Mouse (Mus musculus): Measurements from ENCODE around the gene Tmem107. TPM values are rescaled to one million over a fixed set of nuclear protein-coding genes. Genes with fewer than 3 reads are reported as not detected.

Tmem107 gene
- polyA plus RNA-seq, 1 experiment from 2014 or later, result 29.2 TPM

DNA sequence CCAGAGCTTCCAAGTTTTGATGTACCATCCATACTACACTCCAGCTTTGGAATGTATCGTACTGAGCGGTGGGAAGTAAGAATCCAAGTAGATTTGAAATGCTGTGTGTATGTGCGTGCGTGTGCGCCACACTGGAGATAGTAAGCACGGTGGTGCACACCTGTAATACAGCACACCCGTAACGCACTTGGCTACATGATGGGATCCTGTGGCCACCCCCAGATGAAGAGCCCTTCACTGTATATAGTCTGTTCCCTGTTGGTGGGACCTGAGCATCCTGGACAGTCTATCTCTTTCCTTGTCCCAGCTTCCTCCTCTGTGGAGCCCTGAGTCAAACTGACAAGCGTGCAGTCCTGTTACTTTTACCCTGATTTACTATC lies 24.2 kb upstream of the Tmem107 start:
- Histone ChIP-seq H3K36me3 (no peaks in the 10 kb centered on the region; the same call in 1 of the 2 replicates), H3K4me1 (replicated peaks) (peaks cover 18% of the 10 kb centered on the region), H3K27ac (replicated peaks) (no peak overlapping the region), H3K9ac (peak overlapping the region; percentile 67), H3K4me2 (peak overlapping the region; percentile 90), H3K27me3 (no peaks in the 10 kb centered on the region), H3K4me3 (peak overlapping the region; percentile 63), H3K9me3 (no peaks in the 10 kb centered on the region)
- 17% methylated on average over 9 of the region's 9 CpGs for WGBS
- ATAC-seq (ENCODE audit: low read depth), result no peak

DNA sequence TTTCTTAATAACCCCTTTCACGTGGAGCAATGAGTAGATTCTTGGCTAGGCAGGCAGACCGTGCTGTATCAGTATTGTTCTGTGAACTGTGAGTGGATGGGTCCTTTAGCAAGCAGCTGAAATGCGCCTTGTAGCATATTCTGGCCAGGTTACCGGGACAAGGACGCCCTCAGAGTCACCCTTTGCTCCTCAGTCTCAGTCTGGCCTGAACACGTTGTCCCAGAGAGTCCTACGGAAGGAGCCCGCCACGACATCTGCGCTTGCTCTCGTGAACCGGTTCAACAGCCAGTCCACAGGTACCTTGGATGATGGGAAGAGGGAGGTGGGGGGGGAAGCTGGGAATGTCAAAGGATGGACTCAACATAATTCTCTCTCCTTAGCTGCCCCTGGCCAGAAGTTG lies 23.0 kb upstream of the Tmem107 start:
- Histone ChIP-seq H3K4me3 (no peak overlapping the region), H3K4me2 (peak overlapping the region; percentile 90; the same call in 1 of the 2 replicates), H3K9ac (no peak overlapping the region), H3K27me3 (no peaks in the 10 kb centered on the region), H3K4me1 (replicated peaks) (peaks cover 18% of the 10 kb centered on the region), H3K27ac (replicated peaks) (no peak overlapping the region), H3K36me3 (no peaks in the 10 kb centered on the region; the same call in 1 of the 2 replicates), H3K9me3 (no peaks in the 10 kb centered on the region)
- WGBS, result 93% methylated on average over 12 of the region's 12 CpGs
- no peak for ATAC-seq (ENCODE audit: low read depth)

DNA sequence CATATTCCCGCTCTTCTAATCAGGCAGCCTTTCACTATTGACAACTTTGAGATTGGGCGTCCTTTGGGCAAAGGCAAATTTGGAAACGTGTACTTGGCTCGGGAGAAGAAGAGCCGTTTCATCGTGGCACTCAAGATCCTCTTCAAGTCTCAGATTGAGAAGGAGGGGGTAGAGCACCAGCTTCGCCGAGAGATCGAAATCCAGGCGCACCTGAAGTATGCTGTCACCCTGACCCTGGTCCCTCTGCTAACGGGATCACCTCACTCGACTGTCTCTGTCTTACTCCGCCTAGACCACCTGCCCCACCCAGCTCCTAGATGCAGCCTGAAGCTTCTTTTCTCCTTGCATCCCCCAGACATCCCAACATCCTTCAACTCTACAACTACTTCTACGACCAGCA lies 22.5 kb upstream of the Tmem107 start:
- WGBS, result 94% methylated on average over 14 of the region's 14 CpGs
- ATAC-seq (ENCODE audit: low read depth), result no peak
- H3K36me3 ChIP-seq, result no peaks in the 10 kb centered on the region; the same call in 1 of the 2 replicates
- H3K4me2 ChIP-seq, result no peak overlapping the region
- H3K9ac ChIP-seq, result no peak overlapping the region
- H3K4me1 ChIP-seq (replicated peaks), result peaks cover 18% of the 10 kb centered on the region
- H3K9me3 ChIP-seq, result no peaks in the 10 kb centered on the region
- H3K4me3 ChIP-seq, result no peak overlapping the region
- no peaks in the 10 kb centered on the region for H3K27me3 ChIP-seq
- H3K27ac ChIP-seq (replicated peaks), result no peak overlapping the region

DNA sequence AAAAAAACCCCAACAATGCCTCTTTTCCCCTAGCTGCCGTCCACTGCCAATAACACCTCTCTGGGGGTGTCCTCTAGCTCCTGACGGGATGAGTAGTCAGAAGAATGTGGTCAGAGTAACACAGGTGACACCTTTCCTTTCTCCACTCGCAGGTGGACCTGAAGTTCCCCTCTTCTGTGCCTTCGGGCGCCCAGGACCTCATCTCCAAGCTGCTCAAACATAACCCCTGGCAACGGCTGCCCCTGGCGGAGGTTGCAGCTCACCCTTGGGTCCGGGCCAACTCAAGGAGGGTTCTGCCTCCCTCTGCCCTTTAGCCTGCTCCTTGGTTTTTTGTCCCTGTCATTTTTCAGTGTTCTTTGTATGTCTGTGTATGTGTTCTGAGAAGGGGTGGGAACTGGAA lies 19.9 kb upstream of the Tmem107 start:
- no peak for ATAC-seq (ENCODE audit: low read depth)

GRCm38 (mm10) chr11:69051771-69052170 lies 18.8 kb upstream of the Tmem107 start:
- ATAC-seq (ENCODE audit: low read depth), result no peak
- H3K9me3 ChIP-seq, result no peaks in the 10 kb centered on the region
- H3K27ac ChIP-seq (replicated peaks), result no peak overlapping the region
- H3K27me3 ChIP-seq, result no peaks in the 10 kb centered on the region
- H3K4me2 ChIP-seq, result no peak overlapping the region
- H3K4me1 ChIP-seq (replicated peaks), result peaks cover 6% of the 10 kb centered on the region
- 74% methylated on average over 4 of the region's 4 CpGs for WGBS
- H3K9ac ChIP-seq, result no peak overlapping the region
- no peaks in the 10 kb centered on the region; the same call in 1 of the 2 replicates for H3K36me3 ChIP-seq
- H3K4me3 ChIP-seq, result no peak overlapping the region

More for the DNA sequence above, 19.9 kb upstream of the Tmem107 start:
- Histone ChIP-seq H3K4me3 (no peak overlapping the region), H3K9me3 (no peaks in the 10 kb centered on the region), H3K9ac (no peak overlapping the region), H3K36me3 (no peaks in the 10 kb centered on the region; the same call in 1 of the 2 replicates), H3K27ac (replicated peaks) (no peak overlapping the region), H3K27me3 (no peaks in the 10 kb centered on the region), H3K4me2 (no peak overlapping the region), H3K4me1 (replicated peaks) (peaks cover 16% of the 10 kb centered on the region)
- 84% methylated on average over 8 of the region's 8 CpGs for WGBS

DNA sequence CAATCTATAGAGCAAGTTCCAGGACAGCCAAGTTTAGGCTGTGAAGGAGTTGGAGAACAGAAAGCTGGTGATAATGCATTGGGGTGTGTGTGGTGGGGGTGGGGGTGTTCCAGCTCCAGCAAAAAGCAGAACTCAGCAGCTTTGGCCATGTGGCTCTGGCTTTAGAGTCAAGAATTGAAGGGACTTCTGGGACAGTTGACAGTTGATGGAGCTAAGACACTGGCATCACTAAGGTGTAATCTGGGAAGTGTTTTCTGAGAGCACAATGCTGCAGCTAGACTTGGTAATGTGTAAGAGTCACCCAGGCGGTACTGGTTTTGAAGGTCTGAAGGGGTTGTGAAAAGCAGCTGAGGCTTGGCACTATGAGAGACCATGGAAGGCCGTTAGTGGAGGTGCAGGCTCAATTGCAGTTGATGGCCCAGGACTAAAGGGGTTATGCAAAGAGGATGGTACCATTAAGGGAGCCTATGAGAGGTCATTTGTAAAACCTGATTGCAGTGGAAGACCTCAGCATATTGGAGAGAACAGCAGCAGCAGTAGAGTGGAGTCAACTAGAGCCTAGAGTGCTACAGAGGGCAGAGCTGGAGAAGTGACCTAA lies 17.7 kb upstream of the Tmem107 start:
- Histone ChIP-seq H3K4me3 (no peak overlapping the region), H3K4me2 (no peak overlapping the region), H3K9ac (no peak overlapping the region), H3K36me3 (no peaks in the 10 kb centered on the region; the same call in 1 of the 2 replicates), H3K4me1 (replicated peaks) (peaks cover 4% of the 10 kb centered on the region), H3K9me3 (no peaks in the 10 kb centered on the region), H3K27ac (replicated peaks) (no peak overlapping the region), H3K27me3 (no peaks in the 10 kb centered on the region)
- WGBS, result 58% methylated on average over 2 of the region's 2 CpGs
- ATAC-seq (ENCODE audit: low read depth), result no peak

DNA sequence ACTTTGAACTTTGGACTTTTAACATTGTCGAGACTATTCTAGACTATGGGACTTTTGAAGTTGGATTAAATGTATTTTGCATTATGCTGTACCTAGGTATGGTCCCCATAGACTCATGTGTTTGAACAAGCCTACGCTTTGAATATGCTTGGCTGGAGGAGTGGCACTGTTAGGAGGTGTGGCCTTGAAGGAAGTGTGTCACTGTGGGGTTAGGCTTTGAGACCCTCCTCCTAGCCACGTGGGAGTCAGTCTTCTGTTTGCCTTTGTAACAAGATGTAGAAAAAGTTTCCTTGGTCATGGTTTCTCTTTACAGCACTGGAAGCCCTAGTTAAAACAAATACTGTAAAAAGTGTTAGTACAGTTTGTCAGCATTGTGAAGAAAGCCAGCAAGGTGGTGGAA lies 16.8 kb upstream of the Tmem107 start:
- no peak for ATAC-seq (ENCODE audit: low read depth)
- no peak overlapping the region for H3K4me2 ChIP-seq
- peaks cover 13% of the 10 kb centered on the region for H3K4me1 ChIP-seq (replicated peaks)
- no peak overlapping the region for H3K9ac ChIP-seq
- no peaks in the 10 kb centered on the region; the same call in 1 of the 2 replicates for H3K36me3 ChIP-seq
- WGBS, result 79% methylated on average over 3 of the region's 3 CpGs
- no peak overlapping the region for H3K27ac ChIP-seq (replicated peaks)
- no peak overlapping the region for H3K4me3 ChIP-seq
- no peaks in the 10 kb centered on the region for H3K9me3 ChIP-seq
- no peaks in the 10 kb centered on the region for H3K27me3 ChIP-seq

DNA sequence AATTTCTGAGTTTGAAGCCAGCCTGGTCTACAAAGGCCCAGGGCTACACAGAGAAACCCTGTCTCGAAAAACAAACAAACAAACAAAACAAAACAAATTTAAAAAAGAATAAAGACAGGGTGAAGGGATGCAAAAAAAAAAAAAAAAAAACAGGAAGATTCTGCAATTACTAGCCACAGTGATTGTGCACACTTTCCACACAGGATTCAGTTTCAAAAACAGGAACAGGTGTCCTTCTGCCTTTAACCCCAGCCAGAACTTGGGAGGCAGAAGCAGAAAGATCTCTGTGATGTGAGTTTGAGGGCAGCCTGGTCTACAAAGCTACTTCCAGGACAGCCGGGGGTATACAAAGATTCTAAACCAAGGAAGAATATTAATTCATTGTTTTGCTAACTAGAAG lies 12.3 kb upstream of the Tmem107 start:
- H3K27ac ChIP-seq (replicated peaks), result peak overlapping the region; percentile 91
- H3K27me3 ChIP-seq, result no peaks in the 10 kb centered on the region
- 73% methylated on average over 2 of the region's 2 CpGs for WGBS
- peak overlapping the region; percentile 81 for H3K4me3 ChIP-seq
- H3K4me1 ChIP-seq (replicated peaks), result peaks cover 31% of the 10 kb centered on the region
- no peaks in the 10 kb centered on the region for H3K36me3 ChIP-seq
- no peak for ATAC-seq (ENCODE audit: low read depth)
- H3K4me2 ChIP-seq, result peak overlapping the region; percentile 76
- H3K9ac ChIP-seq, result peak overlapping the region; percentile 80
- no peaks in the 10 kb centered on the region for H3K9me3 ChIP-seq

DNA sequence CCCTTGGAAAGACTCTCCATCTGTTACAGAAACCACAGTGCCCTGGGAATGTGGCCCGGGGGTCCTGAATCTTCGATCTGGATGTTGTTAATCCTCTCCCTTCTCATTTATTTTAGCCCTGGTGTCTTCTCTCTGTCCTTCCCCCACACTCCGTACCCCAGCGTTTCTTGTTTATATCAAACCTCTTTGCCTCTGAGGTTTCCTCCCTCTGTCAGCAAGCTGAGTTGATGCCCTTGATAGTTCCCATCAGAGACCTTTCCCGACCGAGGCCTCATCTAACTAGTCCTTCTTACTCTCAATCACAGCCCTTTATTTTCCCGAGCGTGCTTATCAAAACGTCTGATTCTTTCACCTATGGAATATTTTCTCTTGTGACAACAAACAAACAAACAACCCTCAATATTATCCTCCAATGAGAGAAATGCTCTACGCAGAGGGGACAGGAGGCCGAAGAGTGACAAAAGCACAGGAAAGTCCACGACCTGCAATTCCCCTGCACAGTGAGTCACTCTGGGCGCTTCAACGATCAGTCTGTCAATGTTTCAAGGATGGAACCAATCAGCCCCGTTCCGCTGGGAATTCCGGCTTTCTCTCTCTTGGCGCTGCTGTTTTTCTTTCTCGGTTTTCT lies 11.8 kb upstream of the Tmem107 start:
- H3K4me2 ChIP-seq, result peak overlapping the region; percentile 76
- H3K9me3 ChIP-seq, result no peaks in the 10 kb centered on the region
- H3K27me3 ChIP-seq, result no peaks in the 10 kb centered on the region
- ATAC-seq (ENCODE audit: low read depth), result peak; percentile 19; the same call in 1 of the 2 replicates
- peaks cover 35% of the 10 kb centered on the region for H3K4me1 ChIP-seq (replicated peaks)
- H3K27ac ChIP-seq (replicated peaks), result peak overlapping the region; percentile 91
- H3K36me3 ChIP-seq, result no peaks in the 10 kb centered on the region
- peak overlapping the region; percentile 81 for H3K4me3 ChIP-seq
- H3K9ac ChIP-seq, result peak overlapping the region; percentile 80
- 2% methylated on average over 19 of the region's 19 CpGs for WGBS

DNA sequence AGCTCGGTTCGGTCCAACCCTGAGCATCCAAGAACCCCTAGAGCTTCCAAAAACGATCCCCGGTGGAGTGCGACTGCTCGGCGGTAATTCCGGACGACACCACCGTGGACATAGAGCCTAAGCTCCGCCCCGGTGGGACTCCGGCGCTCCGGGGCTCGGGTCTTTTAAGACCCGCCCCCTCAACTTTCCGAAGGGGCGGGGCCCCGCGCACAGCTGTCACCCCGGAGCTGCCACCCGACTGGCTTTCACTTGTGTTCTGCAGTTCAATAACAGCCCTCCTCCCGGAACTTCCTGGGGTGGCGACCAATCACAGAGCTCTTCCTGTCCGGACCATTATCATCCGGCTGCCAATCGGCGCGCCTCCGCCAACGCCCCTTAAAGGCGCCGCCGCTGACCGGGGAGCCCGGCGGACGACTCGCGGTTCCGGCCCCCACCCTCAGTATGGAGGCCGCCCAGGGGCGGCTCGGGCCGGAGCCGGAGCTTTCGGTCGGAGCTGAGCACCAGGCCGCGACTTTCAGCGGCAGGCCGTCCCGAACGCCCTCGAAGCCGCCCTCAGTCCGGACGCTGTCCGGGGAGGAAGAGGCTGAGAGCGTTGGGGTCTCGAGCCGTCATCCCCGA lies 11.1 kb upstream of the Tmem107 start, which contains the start of gene Borcs6:
Borcs6 (plus strand) TSS at position 361 of the 618 bp plus-strand sequence.
- H3K4me1 ChIP-seq (replicated peaks), result peaks cover 41% of the 10 kb centered on the region
- WGBS, result under 1% methylated on average over 64 of the region's 64 CpGs

DNA sequence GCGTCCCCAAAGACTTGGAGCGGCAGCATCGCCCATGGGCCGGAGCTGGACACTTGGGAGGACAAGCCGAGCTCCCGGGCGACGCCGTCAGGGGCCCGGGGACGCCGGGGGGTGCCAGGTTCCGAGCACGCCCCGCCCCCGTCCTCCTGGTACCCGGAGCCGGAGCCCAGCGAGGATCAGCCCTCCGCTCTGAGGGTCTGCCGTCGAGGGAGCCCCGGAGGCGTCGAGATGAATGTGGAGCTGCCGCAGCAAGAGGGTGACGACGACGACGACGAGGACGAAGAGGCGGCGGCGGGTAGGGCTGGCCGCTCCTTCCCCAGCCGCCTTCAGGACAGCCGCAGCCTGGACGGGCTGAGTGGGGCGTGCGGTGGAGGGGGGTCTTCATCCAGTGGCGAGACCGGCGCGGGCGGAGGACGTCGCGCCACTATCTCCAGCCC lies 10.6 kb upstream of the Tmem107 start:
- Histone ChIP-seq H3K27me3 (no peaks in the 10 kb centered on the region), H3K27ac (replicated peaks) (peak overlapping the region; percentile 95), H3K4me3 (peak overlapping the region; percentile 81), H3K9ac (peak overlapping the region; percentile 90), H3K36me3 (no peaks in the 10 kb centered on the region), H3K4me1 (replicated peaks) (peaks cover 41% of the 10 kb centered on the region), H3K4me2 (peak overlapping the region; percentile 91), H3K9me3 (no peaks in the 10 kb centered on the region)
- WGBS, result under 1% methylated on average over 49 of the region's 49 CpGs
- peak; percentile 24 for ATAC-seq (ENCODE audit: low read depth)

More for the DNA sequence above, 11.1 kb upstream of the Tmem107 start, which contains the start of gene Borcs6:
- ATAC-seq (ENCODE audit: low read depth), result peak; percentile 93
- no peaks in the 10 kb centered on the region for H3K9me3 ChIP-seq
- H3K9ac ChIP-seq, result peak within 1 kb of the TSS; percentile 90
- H3K4me3 ChIP-seq, result peak within 1 kb of the TSS; percentile 81
- peak within 1 kb of the TSS; percentile 95 for H3K27ac ChIP-seq (replicated peaks)
- no peaks in the 10 kb centered on the region for H3K36me3 ChIP-seq
- no peaks in the 10 kb centered on the region for H3K27me3 ChIP-seq
- H3K4me2 ChIP-seq, result peak within 1 kb of the TSS; percentile 91
